ENCODE assay signal across 16 mouse cellular contexts in the genomic region with DNA sequence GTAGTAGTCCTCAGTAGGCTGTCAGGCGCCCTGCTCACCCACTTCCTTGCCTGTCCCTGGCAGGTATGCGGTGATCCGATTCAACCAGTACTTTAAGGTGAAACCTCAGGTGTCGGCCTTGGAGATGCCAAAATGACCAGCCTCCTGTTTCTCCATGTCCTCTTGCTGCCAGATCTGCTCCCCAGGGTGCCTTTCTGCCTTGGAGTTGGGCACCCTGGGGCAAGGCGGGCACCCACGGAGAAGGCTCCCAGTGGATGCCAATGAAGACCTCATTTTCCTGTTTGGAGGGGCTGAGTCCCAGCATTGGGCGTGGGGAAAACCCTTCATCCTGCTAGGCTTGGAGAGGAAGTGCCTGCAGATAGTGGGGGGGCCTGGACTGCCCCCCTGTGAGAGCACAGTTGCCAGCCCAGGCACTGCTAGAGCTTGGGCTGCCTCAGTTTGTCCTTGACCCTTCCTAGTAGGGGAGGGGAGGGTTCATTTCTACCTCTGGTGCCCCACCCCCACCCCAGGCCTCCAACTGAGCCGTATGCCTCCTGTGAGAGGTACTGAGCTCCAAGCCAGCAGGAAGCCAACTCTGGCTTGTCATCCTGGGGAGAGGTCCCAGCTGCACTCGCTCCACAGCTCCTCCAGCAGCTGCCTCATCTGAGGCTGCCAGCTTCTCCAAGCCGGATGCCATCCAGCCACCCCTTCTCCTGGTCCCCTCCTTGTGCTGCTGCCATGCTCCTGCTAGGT. TPM values are rescaled to one million over a fixed set of nuclear protein-coding genes. Genes with fewer than 3 reads are reported as not detected.
DNase-seq lines count a peak whose midpoint lies in the region; ATAC-seq and TF ChIP-seq lines count a peak whose summit lies in the region.
"Had no signal": no experiment of that assay in that cellular context is flagged by ENCODE, and none has a peak within 500 bp of the region (broad histone marks: within the 10 kb centered on the region; RNA-seq: fewer than 3 reads in every experiment).

No protein-coding gene starts in this region.

- no peak overlapping the region for H3K4me2 ChIP-seq in heart, embryonic 16.5 days (ENCODE audit: low read depth, low read length)
- no peak overlapping the region for H3K4me2 ChIP-seq in heart, embryonic 12.5 days
- H3K4me2 ChIP-seq in lung, embryonic 15.5 days = no peak overlapping the region
- no peak overlapping the region for H3K4me2 ChIP-seq in kidney, embryonic 16.5 days (replicated peaks; ENCODE audit: low read depth, low read length)
- H3K4me2 ChIP-seq: hindbrain, embryonic 12.5 days; neural tube, embryonic 12.5 days had no signal

- no peak overlapping the region for H3K27ac ChIP-seq in heart, embryonic 16.5 days (ENCODE audit: low read length)
- H3K27ac ChIP-seq in heart, embryonic 12.5 days (ENCODE audit: poor library complexity, severe bottlenecking) = no peak overlapping the region
- peak overlapping the region; percentile 5 for H3K27ac ChIP-seq in lung, embryonic 15.5 days
- H3K27ac ChIP-seq in ES-Bruce4 (ENCODE audit: insufficient read depth, low read length) = no peak overlapping the region
- peak overlapping the region; percentile 12; the same call in 1 of the 2 replicates for H3K27ac ChIP-seq in kidney, embryonic 16.5 days (ENCODE audit: low read length)
- H3K27ac ChIP-seq: hindbrain, embryonic 12.5 days; neural tube, embryonic 12.5 days had no signal

- no peaks in the 10 kb centered on the region for H3K9me3 ChIP-seq in heart, embryonic 16.5 days (replicated peaks; ENCODE audit: control insufficient read depth, low read length)
- H3K9me3 ChIP-seq in heart, embryonic 12.5 days (replicated peaks) = no peaks in the 10 kb centered on the region
- no peaks in the 10 kb centered on the region for H3K9me3 ChIP-seq in lung, embryonic 15.5 days
- no peaks in the 10 kb centered on the region for H3K9me3 ChIP-seq in ES-Bruce4 (replicated peaks; ENCODE audit: control insufficient read depth, insufficient read depth, low read length, poor library complexity, severe bottlenecking)
- H3K9me3 ChIP-seq in kidney, embryonic 16.5 days (ENCODE audit: low read length) = no peaks in the 10 kb centered on the region
- H3K9me3 ChIP-seq: hindbrain, embryonic 12.5 days; neural tube, embryonic 12.5 days had no signal

- peak overlapping the region; percentile 17; the same call in 1 of the 2 replicates for H3K9ac ChIP-seq in heart, embryonic 16.5 days (ENCODE audit: low read length)
- no peak overlapping the region for H3K9ac ChIP-seq in heart, embryonic 12.5 days
- no peak overlapping the region for H3K9ac ChIP-seq in lung, embryonic 15.5 days
- H3K9ac ChIP-seq in ES-Bruce4 (ENCODE audit: low read depth, poor library complexity, severe bottlenecking) = no peak overlapping the region
- H3K9ac ChIP-seq in kidney, embryonic 16.5 days (replicated peaks; ENCODE audit: low read length) = no peak overlapping the region
- H3K9ac ChIP-seq: hindbrain, embryonic 12.5 days; neural tube, embryonic 12.5 days had no signal

- 0 out of 2 replicates have a peak, but pooled peaks have one; percentile 8 for ATAC-seq in heart, embryonic 16.5 days (replicated peaks; ENCODE audit: extremely low read depth, insufficient read depth, low FRiP score)
- no peak for ATAC-seq in heart, embryonic 12.5 days (ENCODE audit: insufficient number of reproducible peaks, low FRiP score)
- peak; percentile 9; the same call in 1 of the 2 replicates for ATAC-seq in lung, embryonic 15.5 days (ENCODE audit: borderline replicate concordance, extremely low read depth, low FRiP score, low TSS enrichment)
- ATAC-seq in kidney, embryonic 16.5 days (ENCODE audit: low FRiP score, low TSS enrichment) = no peak
- ATAC-seq: forebrain, embryonic 16.5 days had no signal

- no peaks in the 10 kb centered on the region for H3K36me3 ChIP-seq in heart, embryonic 16.5 days (ENCODE audit: control insufficient read depth, insufficient read depth)
- peaks cover 16% of the 10 kb centered on the region for H3K36me3 ChIP-seq in heart, embryonic 12.5 days
- 0 out of 2 replicates have a peak, but pooled peaks cover 3% of the 10 kb centered on the region for H3K36me3 ChIP-seq in lung, embryonic 15.5 days
- H3K36me3 ChIP-seq in ES-Bruce4 (ENCODE audit: control insufficient read depth, insufficient read depth, low read length, poor library complexity, severe bottlenecking) = no peaks in the 10 kb centered on the region
- peaks cover 17% of the 10 kb centered on the region for H3K36me3 ChIP-seq in kidney, embryonic 16.5 days (ENCODE audit: insufficient read depth, low read length)

- no peak for TF ChIP-seq POLR2A in ES-Bruce4 (IDR thresholded peaks at IDR 0.05; ENCODE audit: insufficient read depth, low read length)

- TF ChIP-seq EP300 in ES-Bruce4 (IDR thresholded peaks at IDR 0.05; ENCODE audit: insufficient read depth, low read depth, low read length) = peak; percentile 78

- WGBS in heart, embryonic 16.5 days = 55% methylated on average over 10 of the region's 10 CpGs
- WGBS in heart, embryonic 12.5 days = 51% methylated on average over 10 of the region's 10 CpGs
- 60% methylated on average over 10 of the region's 10 CpGs for WGBS in lung, embryonic 15.5 days
- 65% methylated on average over 10 of the region's 10 CpGs for WGBS in kidney, embryonic 16.5 days

- H3K27me3 ChIP-seq in heart, embryonic 16.5 days (ENCODE audit: control insufficient read depth, insufficient read depth, low read length) = no peaks in the 10 kb centered on the region
- no peaks in the 10 kb centered on the region for H3K27me3 ChIP-seq in heart, embryonic 12.5 days (replicated peaks)
- H3K27me3 ChIP-seq in lung, embryonic 15.5 days = no peaks in the 10 kb centered on the region
- no peaks in the 10 kb centered on the region for H3K27me3 ChIP-seq in ES-Bruce4 (ENCODE audit: control insufficient read depth, insufficient read depth, low read length, poor library complexity, severe bottlenecking)
- H3K27me3 ChIP-seq in kidney, embryonic 16.5 days (ENCODE audit: insufficient read depth, low read length) = no peaks in the 10 kb centered on the region
- H3K27me3 ChIP-seq: hindbrain, embryonic 12.5 days; neural tube, embryonic 12.5 days had no signal

- peaks cover 7% of the 10 kb centered on the region for H3K4me1 ChIP-seq in heart, embryonic 16.5 days (ENCODE audit: control insufficient read depth, insufficient read depth, low read length)
- H3K4me1 ChIP-seq in heart, embryonic 12.5 days (replicated peaks) = peaks cover 16% of the 10 kb centered on the region
- peaks cover 12% of the 10 kb centered on the region; the same call in 1 of the 2 replicates for H3K4me1 ChIP-seq in lung, embryonic 15.5 days
- peaks cover 12% of the 10 kb centered on the region for H3K4me1 ChIP-seq in ES-Bruce4 (ENCODE audit: control insufficient read depth, insufficient read depth, low read length)
- peaks cover 26% of the 10 kb centered on the region for H3K4me1 ChIP-seq in kidney, embryonic 16.5 days (ENCODE audit: insufficient read depth, low read length)

- no peak for DNase-seq in lung, postnatal 25 days (ENCODE audit: low spot score)
- no peak for DNase-seq in cerebellum, postnatal 4 days (ENCODE audit: low spot score in 2 of 2)
- DNase-seq: adrenal gland, postnatal 10 days; cerebellum, adult 2 months; gastrocnemius, adult 2 months; liver; right cerebral cortex, postnatal 4 days had no signal

- TF ChIP-seq CTCF in ES-Bruce4 (IDR thresholded peaks at IDR 0.05; ENCODE audit: low read depth, low read length) = no peak

- H3K4me3 ChIP-seq in heart, embryonic 16.5 days (ENCODE audit: low read length) = no peak overlapping the region
- no peak overlapping the region for H3K4me3 ChIP-seq in heart, embryonic 12.5 days
- H3K4me3 ChIP-seq in lung, embryonic 15.5 days = no peak overlapping the region
- no peak overlapping the region for H3K4me3 ChIP-seq in ES-Bruce4 (ENCODE audit: low read depth, low read length)
- no peak overlapping the region for H3K4me3 ChIP-seq in kidney, embryonic 16.5 days (ENCODE audit: low read length)
- H3K4me3 ChIP-seq: gastrocnemius, adult 2 months; hindbrain, embryonic 12.5 days; neural tube, embryonic 12.5 days had no signal

RNA-seq across cellular contexts. Expression of gene Etnk2, which starts 16.0 kb away (rescaled TPM):
- polyA plus RNA-seq in heart, embryonic 16.5 days (2015; fragmentation: Nextera tagmentation; extraction: Ambion mirVana) = 1.7 and 2.1 TPM in 2 replicates
- polyA plus RNA-seq in heart, embryonic 12.5 days (2016; fragmentation: Nextera tagmentation; extraction: Ambion mirVana) = 1.7 and 2.1 TPM in 2 replicates
- polyA plus RNA-seq in lung, embryonic 15.5 days (2015; fragmentation: Nextera tagmentation; extraction: Ambion mirVana) = 2.7 and 3.0 TPM in 2 replicates
- 3.3 and 3.4 TPM in 2 replicates for polyA plus RNA-seq in ES-Bruce4 (2011; ENCODE audit: insufficient read depth, insufficient read length, low read depth, missing spikeins)
- 3.9 and 4.9 TPM in 2 replicates for polyA plus RNA-seq in kidney, embryonic 16.5 days (2015; fragmentation: Nextera tagmentation; extraction: Ambion mirVana)

RNA-seq across cellular contexts. Expression of gene Ren1, which starts 29.1 kb away (rescaled TPM):
- polyA plus RNA-seq in heart, embryonic 16.5 days (2015; fragmentation: Nextera tagmentation; extraction: Ambion mirVana) = 0.75 and 1.2 TPM in 2 replicates
- 0.18 TPM in 1 of 2 replicates, not detected in the other for polyA plus RNA-seq in heart, embryonic 12.5 days (2016; fragmentation: Nextera tagmentation; extraction: Ambion mirVana)
- 1.5 TPM in 2 replicates for polyA plus RNA-seq in lung, embryonic 15.5 days (2015; fragmentation: Nextera tagmentation; extraction: Ambion mirVana)
- not detected in 2 replicates for polyA plus RNA-seq in ES-Bruce4 (2011; ENCODE audit: insufficient read depth, insufficient read length, low read depth, missing spikeins)
- 412 and 490 TPM in 2 replicates for polyA plus RNA-seq in kidney, embryonic 16.5 days (2015; fragmentation: Nextera tagmentation; extraction: Ambion mirVana)
- polyA plus RNA-seq: forebrain, embryonic 16.5 days had no signal

RNA-seq across cellular contexts. Expression of gene Sox13, which starts 44.8 kb away (rescaled TPM):
- 4.3 and 5.8 TPM in 2 replicates for polyA plus RNA-seq in heart, embryonic 16.5 days (2015; fragmentation: Nextera tagmentation; extraction: Ambion mirVana)
- 6.6 and 6.8 TPM in 2 replicates for polyA plus RNA-seq in heart, embryonic 12.5 days (2016; fragmentation: Nextera tagmentation; extraction: Ambion mirVana)
- polyA plus RNA-seq in lung, embryonic 15.5 days (2015; fragmentation: Nextera tagmentation; extraction: Ambion mirVana) = 7.3 and 9.0 TPM in 2 replicates
- polyA plus RNA-seq in ES-Bruce4 (2011; ENCODE audit: insufficient read depth, insufficient read length, low read depth, missing spikeins) = 22.8 and 25.0 TPM in 2 replicates
- 11.5 and 12.8 TPM in 2 replicates for polyA plus RNA-seq in kidney, embryonic 16.5 days (2015; fragmentation: Nextera tagmentation; extraction: Ambion mirVana)

RNA-seq across cellular contexts. Expression of gene Kiss1, which starts 57.7 kb away (rescaled TPM):
- polyA plus RNA-seq in heart, embryonic 16.5 days (2015; fragmentation: Nextera tagmentation; extraction: Ambion mirVana) = not detected in 2 replicates
- polyA plus RNA-seq in heart, embryonic 12.5 days (2016; fragmentation: Nextera tagmentation; extraction: Ambion mirVana) = not detected in 2 replicates
- polyA plus RNA-seq in lung, embryonic 15.5 days (2015; fragmentation: Nextera tagmentation; extraction: Ambion mirVana) = 7.7 and 8.3 TPM in 2 replicates
- not detected in 2 replicates for polyA plus RNA-seq in ES-Bruce4 (2011; ENCODE audit: insufficient read depth, insufficient read length, low read depth, missing spikeins)
- polyA plus RNA-seq in kidney, embryonic 16.5 days (2015; fragmentation: Nextera tagmentation; extraction: Ambion mirVana) = not detected in 2 replicates
- polyA plus RNA-seq: cerebellum, adult 2 months; cortical plate, adult 2 months; hindbrain, embryonic 12.5 days; neural tube, embryonic 12.5 days had no signal

Comparison
In these comparisons a context has a peak if more than half of its experiments do, and no peak if none do; other contexts are left out.
1. ATAC-seq: peak in heart, embryonic 16.5 days (single experiment) and lung, embryonic 15.5 days (single experiment); none in heart, embryonic 12.5 days (single experiment) and kidney, embryonic 16.5 days (single experiment).
2. H3K27ac ChIP-seq: peak in lung, embryonic 15.5 days (single experiment) and kidney, embryonic 16.5 days (single experiment); none in heart, embryonic 16.5 days (single experiment), heart, embryonic 12.5 days (single experiment) and ES-Bruce4 (single experiment).
3. RNA of gene Ren1, which starts 29.1 kb away (polyA plus RNA-seq): 412 to 490 TPM in kidney, embryonic 16.5 days; 1.5 TPM in lung, embryonic 15.5 days, 0.75 to 1.2 TPM in heart, embryonic 16.5 days, 0.18 TPM in heart, embryonic 12.5 days and not detected in ES-Bruce4; every median in the first group is over 100 times any median in the second.